Mouse (Mus musculus): ENCODE data around the gene Styxl1. TPM values are rescaled to one million over a fixed set of nuclear protein-coding genes. Genes with fewer than 3 reads are reported as not detected.

Gene Styxl1
- 0.29 TPM in 1 of 2 replicates, not detected in the other for polyA plus RNA-seq (2014; fragmentation: Nextera tagmentation; extraction: Ambion mirVana)

DNA sequence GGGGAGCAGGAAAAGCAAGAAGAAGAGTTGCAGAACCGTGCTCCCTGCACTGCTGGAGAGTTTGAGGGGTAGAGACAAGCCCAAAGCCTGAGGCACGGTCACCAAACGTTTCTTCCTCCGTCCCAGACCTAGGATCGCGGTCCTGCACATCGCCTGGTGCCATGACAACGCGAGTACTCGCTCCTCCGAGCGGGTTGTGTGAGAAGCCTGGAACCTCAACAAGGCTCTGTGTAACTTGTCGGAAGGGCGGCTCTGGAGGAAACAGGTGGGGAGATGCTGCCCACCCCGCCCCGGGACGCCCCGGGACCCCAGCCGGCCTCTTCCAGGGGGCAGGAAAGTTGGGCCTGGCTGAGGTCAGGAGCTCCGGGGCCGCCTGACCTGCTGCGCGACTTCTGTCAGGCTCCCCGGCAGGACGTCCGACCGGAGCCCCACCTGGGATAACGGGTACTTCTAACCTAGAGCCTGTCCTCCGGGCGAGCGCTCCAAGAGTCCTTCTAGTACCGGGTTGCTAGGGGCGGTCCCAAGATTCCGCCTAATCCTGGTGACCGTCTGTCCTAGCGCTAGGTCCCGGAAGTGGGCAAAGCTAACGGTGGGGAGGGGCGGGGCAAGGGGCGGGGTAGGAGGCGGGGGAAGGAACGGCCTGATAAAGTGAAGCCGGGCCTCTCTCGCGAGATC lies at the start of gene Styxl1:
TSS of gene Styxl1 (minus strand) at position 590 of the 675 bp plus-strand sequence.
- peak within 1 kb of the TSS; percentile 82 for H3K27ac ChIP-seq (ENCODE audit: low read depth, low read length)
- ATAC-seq (replicated peaks; ENCODE audit: low FRiP score) = peak; percentile 15
- peaks cover 11% of the 10 kb centered on the region for H3K36me3 ChIP-seq (ENCODE audit: control insufficient read depth, insufficient read depth, low read length)
- H3K4me1 ChIP-seq (replicated peaks; ENCODE audit: control insufficient read depth, insufficient read depth, low read length) = peaks cover 18% of the 10 kb centered on the region
- H3K27me3 ChIP-seq (replicated peaks; ENCODE audit: control insufficient read depth, insufficient read depth, low read length) = no peaks in the 10 kb centered on the region
- WGBS = under 1% methylated on average over 43 of the region's 45 CpGs
- H3K9ac ChIP-seq (ENCODE audit: low read depth, low read length) = peak within 1 kb of the TSS; percentile 95
- no peak for DNase-seq (ENCODE audit: low spot score)
- peak within 1 kb of the TSS; percentile 87 for H3K4me2 ChIP-seq
- peak within 1 kb of the TSS; percentile 87 for H3K4me3 ChIP-seq (ENCODE audit: low read depth, low read length)
- no peaks in the 10 kb centered on the region for H3K9me3 ChIP-seq (ENCODE audit: control insufficient read depth, low read length)

DNA sequence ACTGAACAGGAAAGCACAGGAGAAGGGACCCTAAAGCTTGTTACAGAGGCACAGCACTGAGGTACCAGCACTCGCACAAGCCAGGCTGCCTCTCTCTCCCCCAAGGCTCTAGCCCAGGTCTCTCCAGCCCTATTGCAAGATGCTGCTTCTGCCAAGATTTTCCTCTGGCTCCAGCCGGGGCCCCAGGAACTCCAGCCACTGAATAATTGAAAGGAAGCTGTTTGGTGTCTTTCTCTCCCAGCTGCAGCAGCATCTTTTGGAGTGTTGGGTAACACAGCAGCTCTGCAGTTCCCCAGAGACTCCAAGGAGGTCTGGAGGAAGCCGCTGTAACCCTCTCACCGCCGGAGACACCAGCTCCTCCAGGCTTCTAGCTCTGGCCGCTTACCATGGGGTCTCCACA lies 48.0 kb upstream of the Styxl1 start:
- ATAC-seq (replicated peaks; ENCODE audit: low FRiP score) (no peak), DNase-seq (ENCODE audit: low spot score) (no peak)
- no peaks in the 10 kb centered on the region for H3K4me1 ChIP-seq (replicated peaks; ENCODE audit: control insufficient read depth, insufficient read depth, low read length)
- H3K9me3 ChIP-seq (ENCODE audit: control insufficient read depth, low read length) = no peaks in the 10 kb centered on the region
- no peak overlapping the region for H3K4me2 ChIP-seq
- H3K4me3 ChIP-seq (ENCODE audit: low read depth, low read length) = no peak overlapping the region
- H3K27me3 ChIP-seq (replicated peaks; ENCODE audit: control insufficient read depth, insufficient read depth, low read length) = no peaks in the 10 kb centered on the region
- no peak overlapping the region for H3K27ac ChIP-seq (ENCODE audit: low read depth, low read length)
- no peaks in the 10 kb centered on the region for H3K36me3 ChIP-seq (ENCODE audit: control insufficient read depth, insufficient read depth, low read length)
- no peak overlapping the region for H3K9ac ChIP-seq (ENCODE audit: low read depth, low read length)
- WGBS = 45% methylated on average over 6 of the region's 6 CpGs

DNA sequence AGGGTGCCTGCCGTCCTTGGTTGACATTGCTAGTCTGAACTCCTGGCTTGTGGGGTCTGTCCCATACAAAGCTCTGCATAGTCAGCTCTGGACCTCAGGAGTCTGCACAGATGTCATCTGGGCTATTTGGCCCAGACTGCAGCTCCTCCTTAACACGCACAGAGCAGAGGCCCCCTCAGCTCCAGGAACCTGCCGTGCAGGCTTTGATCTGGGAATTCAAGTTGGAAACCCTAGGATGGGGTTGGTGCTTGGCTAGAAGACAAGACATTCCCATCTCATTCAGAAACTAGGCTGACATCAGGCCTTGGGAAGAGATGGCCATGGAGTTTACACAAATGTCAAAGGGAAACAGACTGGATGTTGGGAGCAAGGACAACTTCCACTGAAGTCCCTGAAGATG lies 46.3 kb upstream of the Styxl1 start:
- Histone ChIP-seq H3K36me3 (ENCODE audit: control insufficient read depth, insufficient read depth, low read length) (no peaks in the 10 kb centered on the region), H3K9ac (ENCODE audit: low read depth, low read length) (no peak overlapping the region), H3K27me3 (replicated peaks; ENCODE audit: control insufficient read depth, insufficient read depth, low read length) (no peaks in the 10 kb centered on the region; the same call in none of the 2 replicates), H3K4me3 (ENCODE audit: low read depth, low read length) (no peak overlapping the region), H3K4me2 (no peak overlapping the region), H3K4me1 (replicated peaks; ENCODE audit: control insufficient read depth, insufficient read depth, low read length) (no peaks in the 10 kb centered on the region), H3K27ac (ENCODE audit: low read depth, low read length) (no peak overlapping the region), H3K9me3 (ENCODE audit: control insufficient read depth, low read length) (no peaks in the 10 kb centered on the region)
- no peak for ATAC-seq (replicated peaks; ENCODE audit: low FRiP score)
- 67% methylated on average over 3 of the region's 3 CpGs for WGBS
- DNase-seq (ENCODE audit: low spot score) = no peak

DNA sequence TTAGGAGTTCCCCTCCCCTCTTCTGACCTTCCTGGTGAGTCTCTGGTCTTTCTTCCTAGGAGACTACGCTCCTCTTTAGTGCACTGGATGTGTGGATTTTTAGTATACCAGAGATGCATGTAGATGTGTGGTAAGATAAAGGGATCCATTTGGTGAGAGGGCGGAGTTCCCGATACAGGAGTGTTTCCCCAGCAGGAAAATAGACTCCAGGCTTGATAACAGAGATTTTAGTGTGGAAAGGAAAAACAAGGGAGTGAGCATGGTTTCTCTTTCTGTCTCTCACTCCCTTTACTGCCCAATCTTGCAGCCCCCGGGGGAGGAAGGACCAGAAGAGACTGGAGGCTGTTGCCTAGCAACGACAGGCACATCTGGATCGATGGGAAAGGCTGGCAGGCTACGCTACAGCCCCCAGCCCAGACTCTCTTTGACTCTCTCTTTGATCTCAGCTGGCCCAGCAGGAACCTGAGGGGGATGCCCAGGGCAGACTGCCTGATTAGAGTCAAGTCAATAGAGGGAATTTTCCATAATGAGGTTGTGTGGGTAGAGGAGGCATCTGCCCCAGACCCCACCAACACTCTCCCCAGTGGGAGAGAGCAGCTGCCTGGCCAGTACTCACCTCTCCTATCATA lies 44.2 kb upstream of the Styxl1 start:
- H3K9me3 ChIP-seq (ENCODE audit: control insufficient read depth, low read length) = no peaks in the 10 kb centered on the region
- 36% methylated on average over 7 of the region's 7 CpGs for WGBS
- H3K27ac ChIP-seq (ENCODE audit: low read depth, low read length) = no peak overlapping the region
- DNase-seq (ENCODE audit: low spot score) = no peak
- no peak overlapping the region for H3K4me3 ChIP-seq (ENCODE audit: low read depth, low read length)
- no peaks in the 10 kb centered on the region for H3K36me3 ChIP-seq (ENCODE audit: control insufficient read depth, insufficient read depth, low read length)
- no peak overlapping the region for H3K4me2 ChIP-seq
- peaks cover 3% of the 10 kb centered on the region for H3K27me3 ChIP-seq (replicated peaks; ENCODE audit: control insufficient read depth, insufficient read depth, low read length)
- H3K4me1 ChIP-seq (replicated peaks; ENCODE audit: control insufficient read depth, insufficient read depth, low read length) = no peaks in the 10 kb centered on the region
- no peak overlapping the region for H3K9ac ChIP-seq (ENCODE audit: low read depth, low read length)
- no peak for ATAC-seq (replicated peaks; ENCODE audit: low FRiP score)

DNA sequence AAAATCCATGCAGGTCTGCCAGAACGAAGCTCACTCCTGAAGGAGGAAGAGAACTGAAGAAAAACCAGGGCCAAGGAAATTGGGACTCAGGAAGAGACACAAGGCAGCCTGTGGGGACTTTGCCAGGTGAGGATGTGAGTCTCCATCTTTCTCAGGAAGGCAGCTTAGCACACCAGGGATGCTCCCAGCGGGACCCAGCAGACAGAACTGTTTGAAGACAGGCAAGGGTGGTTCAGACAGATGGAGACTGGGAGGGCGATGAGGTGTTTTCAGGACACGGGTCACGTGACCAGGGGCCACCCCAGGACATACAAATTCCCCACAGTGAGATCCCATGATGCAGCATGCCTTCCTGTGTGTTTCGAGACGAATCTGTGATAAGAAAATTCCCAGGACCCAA lies 40.3 kb upstream of the Styxl1 start:
- Histone ChIP-seq H3K27me3 (replicated peaks; ENCODE audit: control insufficient read depth, insufficient read depth, low read length) (peaks cover 3% of the 10 kb centered on the region), H3K27ac (ENCODE audit: low read depth, low read length) (no peak overlapping the region), H3K4me1 (replicated peaks; ENCODE audit: control insufficient read depth, insufficient read depth, low read length) (no peaks in the 10 kb centered on the region), H3K36me3 (ENCODE audit: control insufficient read depth, insufficient read depth, low read length) (no peaks in the 10 kb centered on the region), H3K4me2 (no peak overlapping the region), H3K9ac (ENCODE audit: low read depth, low read length) (no peak overlapping the region), H3K4me3 (ENCODE audit: low read depth, low read length) (no peak overlapping the region), H3K9me3 (ENCODE audit: control insufficient read depth, low read length) (no peaks in the 10 kb centered on the region)
- DNase-seq (ENCODE audit: low spot score) (no peak), ATAC-seq (replicated peaks; ENCODE audit: low FRiP score) (no peak)
- 40% methylated on average over 7 of the region's 7 CpGs for WGBS

DNA sequence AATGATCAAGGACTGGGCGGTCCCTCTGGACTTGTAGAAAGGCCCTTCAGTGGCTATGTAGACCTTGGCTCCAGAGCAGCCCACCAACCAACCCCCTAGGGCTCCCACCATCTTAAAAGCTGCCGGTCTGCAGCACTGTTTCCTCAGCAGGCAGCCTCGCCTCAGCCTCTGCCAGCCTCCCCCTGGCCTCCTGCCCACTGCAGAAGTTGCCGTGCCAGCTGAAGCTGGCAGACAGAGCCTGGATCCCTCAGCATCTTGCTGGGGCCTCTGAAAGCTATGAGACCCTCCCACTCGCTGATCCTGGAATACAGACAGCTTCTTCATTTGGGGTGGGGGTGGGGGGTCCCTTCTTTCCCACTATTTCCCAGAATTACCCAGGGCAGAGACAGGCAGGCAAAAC lies 34.8 kb upstream of the Styxl1 start:
- 58% methylated on average over 5 of the region's 5 CpGs for WGBS
- no peaks in the 10 kb centered on the region for H3K36me3 ChIP-seq (ENCODE audit: control insufficient read depth, insufficient read depth, low read length)
- no peak overlapping the region for H3K4me2 ChIP-seq
- ATAC-seq (replicated peaks; ENCODE audit: low FRiP score) (no peak), DNase-seq (ENCODE audit: low spot score) (no peak)
- H3K27me3 ChIP-seq (replicated peaks; ENCODE audit: control insufficient read depth, insufficient read depth, low read length) = peaks cover under 1% of the 10 kb centered on the region; the same call in 1 of the 2 replicates
- no peak overlapping the region for H3K4me3 ChIP-seq (ENCODE audit: low read depth, low read length)
- no peak overlapping the region for H3K9ac ChIP-seq (ENCODE audit: low read depth, low read length)
- H3K4me1 ChIP-seq (replicated peaks; ENCODE audit: control insufficient read depth, insufficient read depth, low read length) = no peaks in the 10 kb centered on the region
- H3K9me3 ChIP-seq (ENCODE audit: control insufficient read depth, low read length) = no peaks in the 10 kb centered on the region
- no peak overlapping the region for H3K27ac ChIP-seq (ENCODE audit: low read depth, low read length)

DNA sequence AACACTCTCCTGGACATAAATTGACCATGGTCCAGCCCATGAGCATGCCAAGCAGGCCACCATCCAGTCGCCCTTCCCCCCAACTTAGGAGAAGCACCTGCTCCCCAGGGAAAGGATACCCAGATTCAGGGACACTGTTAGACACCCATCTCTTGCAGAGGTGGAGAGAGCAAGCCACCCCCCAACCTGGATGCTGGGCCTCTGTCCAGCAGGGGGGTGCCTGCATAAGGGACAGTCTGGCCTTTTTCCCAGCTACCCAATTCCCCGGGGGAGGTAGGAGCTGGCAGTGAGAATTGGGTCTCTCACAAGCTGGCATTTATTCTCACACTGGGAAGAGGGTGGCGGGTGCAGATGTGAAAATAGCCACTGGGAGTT lies 29.1 kb upstream of the Styxl1 start:
- H3K9ac ChIP-seq (ENCODE audit: low read depth, low read length) = no peak overlapping the region
- 0 out of 2 replicates have a peak, but pooled peaks cover 3% of the 10 kb centered on the region for H3K27me3 ChIP-seq (replicated peaks; ENCODE audit: control insufficient read depth, insufficient read depth, low read length)
- no peak overlapping the region for H3K27ac ChIP-seq (ENCODE audit: low read depth, low read length)
- DNase-seq (ENCODE audit: low spot score) (no peak), ATAC-seq (replicated peaks; ENCODE audit: low FRiP score) (no peak)
- H3K4me3 ChIP-seq (ENCODE audit: low read depth, low read length) = no peak overlapping the region
- no peaks in the 10 kb centered on the region for H3K4me1 ChIP-seq (replicated peaks; ENCODE audit: control insufficient read depth, insufficient read depth, low read length)
- WGBS = 46% methylated on average over 3 of the region's 3 CpGs
- no peaks in the 10 kb centered on the region for H3K36me3 ChIP-seq (ENCODE audit: control insufficient read depth, insufficient read depth, low read length)
- no peaks in the 10 kb centered on the region for H3K9me3 ChIP-seq (ENCODE audit: control insufficient read depth, low read length)
- H3K4me2 ChIP-seq = no peak overlapping the region

DNA sequence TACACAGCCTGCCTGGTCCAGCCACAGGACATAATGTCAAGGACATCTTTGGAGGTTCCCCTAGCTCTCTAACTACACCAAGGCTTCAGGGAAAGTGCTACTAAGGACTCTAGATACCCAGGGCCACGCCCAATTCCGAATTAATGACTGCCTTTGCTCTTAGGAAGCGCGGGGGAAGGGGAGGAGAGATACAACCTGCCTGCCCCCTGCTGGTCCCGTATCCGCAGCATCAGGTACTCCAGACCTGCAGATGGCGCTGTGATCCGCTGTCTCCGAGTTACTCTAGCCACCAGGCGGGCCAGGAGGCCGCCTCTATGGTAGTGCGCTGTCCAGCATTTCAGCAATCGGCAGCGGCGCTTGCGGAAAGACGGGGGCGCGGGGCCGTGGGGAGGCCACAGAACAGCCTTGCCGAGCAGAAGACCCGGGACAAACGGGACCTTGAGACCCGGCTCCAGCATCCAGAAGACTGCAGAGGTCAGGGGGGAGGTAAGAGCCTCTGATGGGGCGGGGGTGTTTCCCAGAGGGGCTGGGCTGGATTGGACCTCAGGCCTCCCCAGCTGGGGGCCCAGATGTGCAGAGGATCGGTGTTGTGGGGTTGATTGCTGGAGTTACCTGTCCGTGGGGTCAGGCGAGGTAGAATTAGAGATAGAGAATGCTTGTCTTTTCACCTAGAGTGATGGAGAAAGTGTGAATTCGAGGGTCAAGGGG lies 28.5 kb upstream of the Styxl1 start, which contains the start of gene Srrm3:
TSS of gene Srrm3 (plus strand) at position 336 of the 708 bp plus-strand sequence.
- 6% methylated on average over 29 of the region's 29 CpGs for WGBS
- DNase-seq (ENCODE audit: low spot score) = peak; percentile 89

More for the DNA sequence above, 28.5 kb upstream of the Styxl1 start, which contains the start of gene Srrm3:
- Histone ChIP-seq H3K27ac (ENCODE audit: low read depth, low read length) (no peak within 1 kb of the TSS), H3K27me3 (replicated peaks; ENCODE audit: control insufficient read depth, insufficient read depth, low read length) (peaks cover 4% of the 10 kb centered on the region; the same call in 1 of the 2 replicates), H3K4me1 (replicated peaks; ENCODE audit: control insufficient read depth, insufficient read depth, low read length) (no peaks in the 10 kb centered on the region), H3K4me3 (ENCODE audit: low read depth, low read length) (no peak within 1 kb of the TSS), H3K4me2 (no peak within 1 kb of the TSS), H3K9me3 (ENCODE audit: control insufficient read depth, low read length) (no peaks in the 10 kb centered on the region), H3K9ac (ENCODE audit: low read depth, low read length) (no peak within 1 kb of the TSS), H3K36me3 (ENCODE audit: control insufficient read depth, insufficient read depth, low read length) (no peaks in the 10 kb centered on the region)
- ATAC-seq (replicated peaks; ENCODE audit: low FRiP score) = peak; percentile 39; the same call in 1 of the 2 replicates
